Mouse (Mus musculus) gastrocnemius, adult 8-10 months (tissue): ENCODE measurements around the gene Kif9. TPM values are rescaled to one million over a fixed set of nuclear protein-coding genes. Genes with fewer than 3 reads are reported as not detected.

Source experiments
- DNase-seq, 2 experiments: peaks; one replicate each; pipeline ENCODE4 v3.0.0; 2022; ENCODE audit warnings: low spot score in 2 of 2
- total RNA-seq, 4 experiments: library from RNA; stranded (reverse); gene quantifications; 2 replicates each; pipeline ENCODE4 v1.2.4; 2022

Kif9 gene
- total RNA-seq, 4 experiments from 2014 or later = 0.12 TPM; not detected in 3

DNA sequence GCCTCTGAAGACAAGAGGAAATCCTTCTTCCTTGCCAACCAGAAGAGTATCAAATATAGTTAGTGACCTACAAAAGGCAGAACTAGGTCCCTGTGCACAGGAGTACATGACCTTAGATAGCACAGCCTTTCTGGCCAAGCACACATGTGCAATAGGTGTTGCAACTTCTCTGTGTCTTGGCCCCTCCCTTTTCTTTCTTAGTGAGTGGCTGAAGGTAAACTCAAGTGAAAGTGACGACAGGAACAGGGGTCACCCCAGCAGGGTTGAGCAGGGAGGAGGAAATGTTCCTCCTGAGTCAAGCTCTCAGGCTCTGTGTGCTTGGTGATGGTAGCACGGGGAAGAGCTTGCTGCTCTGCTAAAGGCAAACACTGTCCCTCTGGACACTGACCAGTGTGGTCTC, 49.0 kb downstream of the Kif9 start:
- DNase-seq = no peak

DNA sequence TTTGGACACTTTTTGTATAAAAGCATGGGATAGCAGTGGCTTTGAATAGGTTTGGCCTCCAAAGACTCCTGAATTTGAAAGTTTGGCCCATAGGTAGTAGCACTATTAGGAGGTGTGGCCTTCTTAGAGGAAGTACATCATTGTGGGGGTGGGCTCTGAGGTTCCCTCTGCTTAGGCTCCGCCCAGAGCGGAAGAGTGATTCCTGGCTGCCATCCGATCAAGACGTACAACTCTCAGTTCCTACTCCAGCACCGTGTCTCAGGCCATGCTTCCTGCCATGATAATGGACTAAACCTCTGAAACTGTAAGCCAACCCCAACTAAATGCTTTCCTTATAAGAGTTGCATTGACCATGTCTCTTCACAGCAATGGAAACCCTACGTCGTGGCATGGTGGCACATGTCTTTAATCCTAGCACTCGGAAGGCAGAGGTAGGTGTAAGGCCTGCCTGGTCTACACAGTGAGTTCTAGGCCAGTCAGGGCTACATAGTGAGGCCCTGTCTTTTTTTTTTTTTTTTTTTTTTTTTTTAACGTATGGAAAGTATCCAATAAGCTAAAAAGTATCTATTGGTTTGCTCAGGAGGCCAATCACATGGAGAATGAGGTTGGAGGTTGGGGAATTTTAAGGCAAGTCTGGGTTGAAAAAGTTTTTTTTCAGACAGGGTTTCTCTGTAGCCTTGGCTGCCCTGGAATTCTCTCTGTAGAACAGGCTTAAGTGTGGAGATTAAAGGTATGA, 52.4 kb downstream of the Kif9 start:
- DNase-seq = no peak

DNA sequence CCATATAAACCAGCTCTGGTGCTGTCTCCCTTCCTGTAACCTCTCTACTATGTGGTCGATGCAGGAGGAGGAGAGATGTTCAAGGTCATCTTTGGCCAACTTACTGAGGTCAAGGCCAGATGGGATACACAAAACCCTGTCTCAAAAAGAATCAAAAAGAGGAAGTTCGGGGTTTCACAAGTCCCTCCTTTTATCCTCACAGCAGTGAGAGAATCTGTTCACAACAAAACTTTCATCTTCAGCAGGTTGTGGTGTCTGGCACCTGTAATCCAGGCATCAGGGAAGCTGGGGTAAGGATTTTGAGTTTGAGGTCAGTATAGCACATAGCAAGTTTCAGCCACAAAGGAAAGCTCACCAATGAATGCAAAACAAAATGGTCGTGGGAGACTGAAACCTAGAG, 53.9 kb downstream of the Kif9 start:
- no peak for DNase-seq

DNA sequence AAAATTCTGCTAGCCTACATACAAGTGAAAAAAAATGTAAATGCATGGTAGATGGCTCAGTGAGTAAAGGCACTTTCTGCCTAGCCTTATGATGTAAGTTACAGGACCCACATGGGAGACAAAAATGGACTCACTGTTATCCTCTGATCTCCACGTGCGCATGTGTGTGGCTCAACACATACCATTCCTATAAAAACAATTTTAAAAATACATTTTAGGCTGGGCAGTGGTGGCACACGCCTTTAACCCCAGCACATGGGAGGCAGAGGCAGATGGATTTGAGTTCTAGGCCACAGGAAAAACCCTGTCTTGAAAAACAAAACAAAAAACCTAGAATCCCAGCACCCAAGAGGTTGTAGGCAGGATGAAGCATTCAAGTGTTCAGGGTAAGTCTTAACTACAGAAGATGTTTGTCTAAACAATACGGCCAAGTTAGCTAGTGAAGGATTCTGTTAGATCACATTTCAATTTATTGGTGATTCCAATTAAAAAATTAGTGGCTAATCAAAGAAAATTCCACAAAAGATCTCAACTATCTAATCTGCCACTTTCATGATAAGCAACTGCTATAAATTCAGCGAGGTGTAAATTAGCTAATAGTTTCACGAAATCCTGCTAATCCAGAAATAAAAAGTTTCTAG, 54.5 kb downstream of the Kif9 start:
- no peak for DNase-seq

DNA sequence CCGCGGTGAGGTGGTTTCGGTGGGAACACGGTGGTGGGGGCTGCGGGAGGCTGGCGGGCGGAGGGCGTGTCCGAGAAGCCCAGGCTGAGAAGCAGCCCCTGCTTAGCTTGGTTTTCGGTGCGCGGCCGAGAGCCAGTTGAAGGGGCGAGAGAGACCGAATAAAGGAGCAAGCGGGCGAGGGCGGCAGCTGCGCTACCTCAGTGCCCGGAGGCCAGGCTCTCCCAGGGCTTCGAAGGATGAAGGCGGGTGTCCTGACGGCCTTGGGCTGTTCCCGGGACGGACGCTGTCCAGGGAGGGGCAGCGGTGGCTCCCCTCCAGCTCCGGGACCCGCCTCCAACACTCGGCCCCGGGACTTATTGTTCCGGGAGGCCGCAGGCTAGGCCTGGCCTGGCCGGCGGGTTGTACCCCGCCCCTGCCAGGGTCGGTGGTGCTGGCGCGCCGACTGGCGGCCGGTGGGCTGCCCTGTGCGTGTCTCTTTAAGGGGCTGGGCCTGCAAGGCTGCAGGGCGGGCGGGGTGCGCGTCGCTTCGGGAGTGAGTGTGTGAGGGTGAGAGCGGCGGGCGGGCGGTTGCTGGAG, 55.2 kb downstream of the Kif9 start:
- peak; percentile 90 to 94 for DNase-seq

DNA sequence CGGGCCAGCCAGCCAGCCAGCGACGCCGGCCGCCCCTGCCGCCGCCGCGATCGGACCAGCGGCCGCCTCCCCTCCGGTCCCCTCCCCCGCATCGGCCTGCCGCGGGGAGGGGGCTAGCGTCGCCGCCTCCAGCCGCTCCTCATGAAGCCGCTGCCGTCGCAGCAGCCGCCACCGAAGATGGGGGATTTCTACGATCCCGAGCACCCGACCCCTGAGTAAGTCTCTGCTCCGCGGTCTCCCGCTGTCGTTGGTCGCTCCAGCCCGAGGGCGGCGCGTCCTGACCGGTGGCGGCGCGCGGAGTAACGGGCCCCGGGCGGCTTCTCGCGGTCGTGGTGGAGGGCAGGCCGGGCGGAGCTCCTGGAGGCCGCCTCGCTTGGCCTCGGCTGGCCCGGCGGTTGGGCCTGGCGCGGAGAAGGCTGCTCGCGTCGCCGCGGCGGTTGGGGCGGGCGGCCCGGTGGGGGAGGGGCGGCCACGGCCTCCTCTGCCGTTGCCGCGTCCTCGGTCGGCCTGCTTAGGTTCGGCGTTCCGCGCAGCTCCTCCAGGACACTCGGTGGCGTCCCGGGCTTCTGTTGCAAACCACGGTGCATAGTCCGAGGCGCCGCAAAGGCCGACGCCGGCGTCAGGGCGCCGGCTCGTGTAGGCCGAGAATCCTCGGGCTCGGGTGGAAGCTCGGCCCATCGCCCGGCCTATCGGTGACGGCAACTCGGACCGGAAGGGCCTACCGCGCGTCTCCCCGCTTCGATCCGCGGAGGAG, 56.0 kb downstream of the Kif9 start, which contains the start of gene Setd2:
Gene Setd2, plus strand, starts transcription at position 60 of the 754 bp plus-strand sequence.
- peak; percentile 28 to 64 for DNase-seq

DNA sequence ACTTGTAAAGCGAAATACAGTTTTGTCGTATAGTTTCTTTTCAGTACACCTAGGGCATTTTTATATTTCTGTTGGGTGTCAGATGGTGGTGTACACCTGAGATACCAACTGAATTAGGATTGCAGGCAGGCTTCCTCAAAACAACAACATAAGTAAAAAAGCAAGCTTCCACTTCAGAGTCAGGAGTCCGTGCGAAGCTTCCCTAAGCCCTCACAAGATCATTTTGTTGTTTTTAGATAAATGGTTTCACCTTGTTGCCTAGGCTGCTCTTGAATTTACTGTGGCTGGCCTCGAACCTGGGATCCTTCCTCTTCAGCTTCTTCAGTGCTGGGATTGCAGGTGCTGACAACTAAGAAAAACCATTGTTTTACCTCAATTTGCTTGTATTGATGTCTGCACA, 56.9 kb downstream of the Kif9 start:
- DNase-seq = no peak

DNA sequence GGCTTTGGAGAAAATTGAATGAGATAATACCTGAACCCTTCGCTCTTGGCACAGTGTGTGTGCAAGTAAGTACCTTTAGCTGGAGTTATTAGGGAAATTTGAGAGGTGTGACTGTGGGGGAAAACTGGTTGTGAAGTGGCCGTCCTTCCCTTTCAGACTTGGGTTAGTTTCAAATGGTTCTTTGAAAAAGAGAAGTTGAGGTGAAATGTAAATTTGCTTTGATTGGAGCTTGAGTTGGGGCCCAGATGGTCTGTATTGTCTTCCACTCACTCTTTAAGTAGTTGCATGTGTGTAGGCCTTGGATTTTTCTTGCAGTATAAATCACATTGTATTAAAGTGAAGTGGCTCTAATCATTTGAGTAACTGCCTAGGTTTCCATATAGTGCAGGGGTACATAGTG, 58.4 kb downstream of the Kif9 start:
- no peak for DNase-seq

DNA sequence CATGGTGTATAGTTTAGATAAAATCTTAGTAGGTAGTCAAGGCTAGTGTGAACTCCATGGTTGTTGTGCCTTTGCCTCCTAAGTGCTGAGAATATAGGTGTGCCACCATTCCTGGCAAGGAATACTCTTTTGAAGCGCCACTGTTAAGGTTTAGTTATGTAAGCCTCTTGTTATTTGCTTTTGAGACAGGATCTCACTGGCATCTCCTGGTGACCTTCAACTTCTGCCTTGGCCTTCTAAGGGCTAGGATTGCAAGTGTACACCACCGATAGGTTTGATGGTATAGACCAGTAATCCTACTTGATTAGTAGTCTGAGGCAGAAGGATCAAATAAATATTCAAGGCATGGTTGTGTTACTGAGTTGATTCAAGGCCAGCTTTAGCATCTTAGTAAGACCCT, 59.9 kb downstream of the Kif9 start:
- no peak for DNase-seq

DNA sequence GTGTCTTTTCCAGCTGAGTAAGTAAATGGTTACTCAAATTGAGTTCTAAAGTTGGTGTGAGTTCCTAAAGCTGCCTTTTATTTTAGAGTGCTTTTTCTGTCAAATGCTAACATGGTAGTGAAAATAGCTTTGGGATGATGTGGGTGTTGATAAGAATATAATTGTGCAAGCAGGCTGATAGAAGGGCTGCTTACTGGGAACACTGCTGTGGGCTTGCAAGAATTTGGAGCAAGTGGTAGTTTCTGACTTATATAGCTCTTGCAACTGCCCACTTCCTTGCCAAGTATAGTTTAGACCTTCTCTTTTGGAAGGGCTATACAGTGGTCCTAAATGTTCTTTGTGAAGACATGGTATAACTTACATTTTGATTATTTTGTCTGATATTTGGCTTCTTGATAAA, 61.8 kb downstream of the Kif9 start:
- DNase-seq = no peak

DNA sequence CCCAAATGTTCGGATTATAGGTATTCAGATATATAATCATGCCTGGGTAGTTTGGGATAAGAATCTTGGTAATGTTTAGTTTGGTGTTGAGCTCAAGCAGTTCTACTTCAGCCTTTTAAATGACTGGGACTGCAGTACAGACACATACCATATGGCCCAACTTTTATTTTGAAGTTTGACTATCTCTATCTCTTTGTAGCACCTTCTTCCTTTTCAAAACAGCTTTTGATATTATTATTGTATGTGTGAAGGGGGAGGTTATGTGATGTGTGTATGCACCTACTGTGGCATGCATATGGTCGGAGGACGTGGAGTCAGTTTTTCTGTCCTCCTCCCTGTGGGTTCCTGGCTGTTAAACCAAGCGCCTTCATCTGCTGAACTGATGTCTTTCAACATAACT, 65.2 kb downstream of the Kif9 start:
- DNase-seq = no peak

DNA sequence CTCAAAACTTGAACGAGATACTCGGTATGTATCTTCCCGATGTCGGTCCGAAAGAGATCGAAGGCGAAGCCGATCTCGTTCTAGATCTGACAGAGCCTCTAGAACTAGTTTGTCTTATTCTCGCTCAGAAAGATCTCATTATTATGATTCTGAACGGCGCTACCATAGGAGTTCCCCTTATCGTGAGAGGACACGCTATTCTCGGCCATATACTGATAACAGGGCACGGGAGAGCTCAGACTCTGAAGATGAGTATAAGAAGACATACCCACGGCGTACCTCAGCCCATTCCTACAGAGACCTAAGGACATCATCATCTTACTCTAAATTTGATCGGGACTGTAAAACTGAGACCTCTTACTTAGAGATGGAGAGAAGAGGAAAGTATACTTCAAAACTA, 71.5 kb downstream of the Kif9 start:
- DNase-seq = no peak

DNA sequence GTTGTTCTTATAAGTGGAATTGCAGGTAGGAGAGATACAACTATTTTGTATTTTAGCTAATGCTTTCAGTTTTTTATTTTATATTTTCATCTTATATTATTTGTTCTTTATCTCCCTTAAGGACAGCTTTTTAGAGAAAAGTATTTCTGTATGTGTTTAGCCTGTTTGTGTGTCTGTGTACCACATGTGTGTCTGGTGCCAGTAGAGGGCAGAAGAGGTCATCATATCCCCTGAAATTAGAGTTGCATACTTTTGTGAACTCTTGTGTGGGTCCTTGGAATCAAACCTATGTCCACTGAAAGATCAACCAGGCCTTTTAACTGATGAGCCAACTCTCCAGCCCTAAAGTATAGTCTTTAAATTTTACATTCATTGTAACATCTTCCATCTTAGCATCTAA, 91.6 kb downstream of the Kif9 start:
- DNase-seq = no peak

Other genes starting within 250 kb of the Kif9 start
- gene Cspg5, start 233.2 kb upstream of the Kif9 start, total RNA-seq = under 1 TPM in 2 of 4 experiments, not detected in 2; 0.16 to 0.17 TPM
- 1 to 10 TPM; 2.0 to 5.0 (median 2.9) TPM for gene Elp6, start 171.8 kb upstream of the Kif9 start, total RNA-seq
- gene Scap, start 143.7 kb upstream of the Kif9 start, total RNA-seq = 10 to 100 TPM; 14.2 to 16.6 (median 15.1) TPM
- 1 to 10 TPM; 7.6 to 9.9 (median 8.4) TPM for gene Ptpn23, start 68.7 kb upstream of the Kif9 start, total RNA-seq
- gene Ngp, start 57.2 kb upstream of the Kif9 start, total RNA-seq = not detected
- 1 to 10 TPM; 5.2 to 7.9 (median 6.6) TPM for gene Klhl18, start 264 bp upstream of the Kif9 start, total RNA-seq
- gene Setd2, start 55.6 kb downstream of the Kif9 start, total RNA-seq = 10 to 100 TPM; 19.6 to 27.3 (median 25.4) TPM
- gene Nradd, start 147.5 kb downstream of the Kif9 start, total RNA-seq = under 1 TPM; 0.27 to 0.88 (median 0.44) TPM
- 1 to 10 TPM; 2.1 to 4.2 (median 3.1) TPM for gene Nbeal2, start 177.2 kb downstream of the Kif9 start, total RNA-seq
- 10 to 100 TPM; 38.8 to 53.8 (median 47.0) TPM for gene Ccdc12, start 179.5 kb downstream of the Kif9 start, total RNA-seq